Mouse (Mus musculus): ENCODE data around the gene Gstm3. TPM values are rescaled to one million over a fixed set of nuclear protein-coding genes. Genes with fewer than 3 reads are reported as not detected.
"Not testable (repeated sequence)": the region's sequence is repeated elsewhere in the genome, so short reads cannot be mapped to it uniquely, and the experiment has no call there.

Gstm3 gene
- polyA plus RNA-seq, 1 experiment: not detected

DNA sequence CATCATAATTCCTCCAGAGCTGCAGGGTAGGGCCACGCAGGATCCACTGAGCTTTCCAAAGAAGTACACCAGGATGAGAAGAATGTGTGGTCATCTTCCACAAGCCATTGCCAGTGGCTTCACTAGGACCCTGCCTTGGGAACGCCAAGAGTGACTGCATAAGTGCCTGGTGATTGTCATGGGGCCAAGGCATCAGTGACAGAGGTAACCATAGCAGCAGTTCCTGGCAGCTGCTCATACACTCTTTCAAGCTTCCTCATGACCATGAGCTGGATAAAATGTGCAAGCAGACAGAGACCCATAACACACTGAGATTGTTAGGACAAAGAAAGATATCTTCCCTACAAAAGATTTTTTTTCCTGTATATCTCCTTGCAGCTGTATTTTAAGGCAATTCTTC is 41.2 kb upstream of the Gstm3 start:
- Histone ChIP-seq H3K4me2 (ENCODE audit: low read depth) (no peak overlapping the region), H3K4me3 (no peak overlapping the region), H3ac (ENCODE audit: control insufficient read depth, insufficient read length) (no peak overlapping the region), H3K27me3 (ENCODE audit: control insufficient read depth, insufficient read depth, insufficient read length) (no peaks in the 10 kb centered on the region), H3K36me3 (ENCODE audit: control insufficient read depth, insufficient read depth) (no peaks in the 10 kb centered on the region), H3K79me2 (ENCODE audit: control insufficient read depth, insufficient read depth) (no peaks in the 10 kb centered on the region)
- TF ChIP-seq TCF3 (IDR thresholded peaks at IDR 0.05; ENCODE audit: insufficient read length, low read depth): no peak
- TF ChIP-seq USF1 (IDR thresholded peaks at IDR 0.05; ENCODE audit: low read depth): no peak

DNA sequence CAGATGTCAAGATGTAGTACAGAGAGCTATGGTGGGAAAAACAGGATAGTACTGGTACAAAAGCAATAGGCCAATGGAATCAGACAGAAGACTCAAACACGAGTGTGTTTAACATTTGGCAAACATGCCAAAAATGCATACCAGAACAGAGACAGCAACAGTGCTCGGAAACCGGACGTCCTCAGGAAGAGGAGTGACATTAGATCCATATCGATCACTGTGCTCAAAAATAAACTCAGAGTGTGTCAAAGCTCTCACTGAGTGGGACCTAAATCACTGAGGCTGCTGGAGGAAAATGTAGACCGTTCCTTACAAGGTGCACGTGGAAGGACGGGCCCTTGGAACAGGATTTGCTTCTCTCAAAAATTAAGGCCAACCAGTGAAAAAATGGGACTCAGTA is 32.9 kb upstream of the Gstm3 start:
- TF ChIP-seq MYOD1 (IDR thresholded peaks at IDR 0.05; ENCODE audit: control insufficient read depth in 1 of 3, insufficient read length in 2 of 3, low read depth in 2 of 3) (no peak), CEBPB (IDR thresholded peaks at IDR 0.05; ENCODE audit: insufficient read depth, poor library complexity, severe bottlenecking) (no peak), MAX (IDR thresholded peaks at IDR 0.05; ENCODE audit: low read depth) (no peak), USF1 (IDR thresholded peaks at IDR 0.05; ENCODE audit: low read depth) (no peak), REST (IDR thresholded peaks at IDR 0.05; ENCODE audit: insufficient read depth, insufficient read length) (no peak), MYOG (IDR thresholded peaks at IDR 0.05; ENCODE audit: control insufficient read depth in 1 of 3, insufficient read depth in 1 of 3, insufficient read length in 2 of 3, low read depth in 2 of 3) (no peak), TCF12 (IDR thresholded peaks at IDR 0.05; ENCODE audit: insufficient read depth, poor library complexity, severe bottlenecking) (no peak), POLR2AphosphoS2 (IDR thresholded peaks at IDR 0.05; ENCODE audit: insufficient read length, low read depth) (no peak), SRF (IDR thresholded peaks at IDR 0.05; ENCODE audit: control insufficient read depth, insufficient read length, low read depth) (no peak), E2F4 (IDR thresholded peaks at IDR 0.05; ENCODE audit: insufficient read depth) (no peak), TCF3 (IDR thresholded peaks at IDR 0.05; ENCODE audit: insufficient read length, low read depth) (no peak), POLR2A (IDR thresholded peaks at IDR 0.05; ENCODE audit: insufficient read length, low read depth) (no peak)
- H3K79me2 ChIP-seq (ENCODE audit: control insufficient read depth, insufficient read depth): no peaks in the 10 kb centered on the region
- H3K36me3 ChIP-seq (ENCODE audit: control insufficient read depth, insufficient read depth): no peaks in the 10 kb centered on the region
- H3K27me3 ChIP-seq (ENCODE audit: control insufficient read depth, insufficient read depth, insufficient read length): no peaks in the 10 kb centered on the region
- no peak overlapping the region for H3ac ChIP-seq (ENCODE audit: control insufficient read depth, insufficient read length)
- H3K4me2 ChIP-seq (ENCODE audit: low read depth): no peak overlapping the region
- no peak overlapping the region for H3K4me3 ChIP-seq

DNA sequence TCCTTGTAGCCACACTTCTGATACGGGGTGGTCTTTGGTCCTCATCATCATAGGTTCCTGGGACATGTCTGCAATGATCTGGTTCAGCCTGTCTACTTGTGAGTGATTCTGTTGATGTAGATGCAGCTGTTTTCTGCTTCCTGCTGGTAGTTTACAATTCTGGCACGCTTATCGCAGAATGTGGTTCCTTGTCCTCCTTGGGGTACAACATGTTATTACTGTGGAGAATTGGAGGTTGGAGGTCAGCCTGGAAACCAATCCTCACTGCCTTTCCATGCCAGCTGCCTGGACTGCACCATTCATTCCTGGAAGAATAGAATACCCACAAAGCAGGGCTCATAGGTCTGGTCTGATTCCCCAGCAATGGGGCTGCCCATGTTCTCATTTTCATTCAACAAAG is 30.4 kb upstream of the Gstm3 start:
- Histone ChIP-seq H3K79me2 (ENCODE audit: control insufficient read depth, insufficient read depth) (no peaks in the 10 kb centered on the region), H3K27me3 (ENCODE audit: control insufficient read depth, insufficient read depth, insufficient read length) (no peaks in the 10 kb centered on the region), H3ac (ENCODE audit: control insufficient read depth, insufficient read length) (no peak overlapping the region), H3K4me3 (no peak overlapping the region), H3K36me3 (ENCODE audit: control insufficient read depth, insufficient read depth) (no peaks in the 10 kb centered on the region), H3K4me2 (ENCODE audit: low read depth) (no peak overlapping the region)
- no peak for TF ChIP-seq TCF3 (IDR thresholded peaks at IDR 0.05; ENCODE audit: insufficient read length, low read depth)
- TF ChIP-seq MYOG (IDR thresholded peaks at IDR 0.05; ENCODE audit: control insufficient read depth in 1 of 3, insufficient read depth in 1 of 3, insufficient read length in 2 of 3, low read depth in 2 of 3): no peak
- TF ChIP-seq POLR2AphosphoS2 (IDR thresholded peaks at IDR 0.05; ENCODE audit: insufficient read length, low read depth): no peak
- no peak for TF ChIP-seq MAX (IDR thresholded peaks at IDR 0.05; ENCODE audit: low read depth)
- TF ChIP-seq USF1 (IDR thresholded peaks at IDR 0.05; ENCODE audit: low read depth): no peak

DNA sequence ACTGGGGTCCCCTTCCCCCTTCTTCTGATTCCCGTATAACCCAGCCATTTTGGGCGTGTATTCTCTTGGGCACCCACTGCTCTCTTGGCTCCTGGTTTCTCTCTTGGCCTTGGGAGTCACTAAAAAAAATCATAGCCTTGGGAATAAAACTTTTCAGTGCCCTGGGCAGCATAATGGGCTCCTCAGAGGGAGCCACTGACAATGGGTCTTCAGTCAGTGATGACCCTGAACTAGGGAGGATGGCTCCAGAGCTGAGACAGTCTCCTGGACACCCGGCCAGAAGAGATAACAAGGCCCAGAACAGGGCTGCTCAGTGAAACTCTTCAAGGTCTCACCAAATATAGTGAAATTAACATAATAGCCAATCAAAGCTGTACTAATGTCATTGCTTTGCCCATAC is 29.5 kb upstream of the Gstm3 start:
- TF ChIP-seq E2F4 (IDR thresholded peaks at IDR 0.05; ENCODE audit: insufficient read depth): no peak
- no peak for TF ChIP-seq SRF (IDR thresholded peaks at IDR 0.05; ENCODE audit: control insufficient read depth, insufficient read length, low read depth)
- Histone ChIP-seq H3K27me3 (ENCODE audit: control insufficient read depth, insufficient read depth, insufficient read length) (no peaks in the 10 kb centered on the region), H3K79me2 (ENCODE audit: control insufficient read depth, insufficient read depth) (no peaks in the 10 kb centered on the region), H3K4me2 (ENCODE audit: low read depth) (no peak overlapping the region), H3ac (ENCODE audit: control insufficient read depth, insufficient read length) (no peak overlapping the region), H3K36me3 (ENCODE audit: control insufficient read depth, insufficient read depth) (no peaks in the 10 kb centered on the region), H3K4me3 (no peak overlapping the region)

DNA sequence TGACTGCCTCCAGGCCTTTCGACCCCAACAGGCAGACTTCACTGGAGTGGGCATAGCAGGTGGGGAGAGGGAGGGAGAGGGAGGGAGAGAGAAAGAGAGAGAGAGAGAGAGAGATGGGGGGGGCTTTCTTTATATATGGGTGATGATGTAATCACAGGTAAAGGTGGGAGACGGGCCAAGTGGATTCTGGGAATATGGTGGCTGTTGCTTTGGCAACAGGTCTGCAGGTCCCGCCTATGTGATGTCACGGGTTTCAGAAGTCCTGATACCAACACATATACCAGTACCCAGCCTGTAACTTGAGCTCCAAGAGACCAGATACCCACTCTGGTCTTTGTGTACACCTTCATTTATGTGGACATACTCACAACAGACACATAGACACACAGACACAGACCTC is 27.5 kb upstream of the Gstm3 start:
- TF ChIP-seq POLR2AphosphoS2 (IDR thresholded peaks at IDR 0.05; ENCODE audit: insufficient read length, low read depth) (no peak), MYOD1 (IDR thresholded peaks at IDR 0.05; ENCODE audit: control insufficient read depth in 1 of 3, insufficient read length in 2 of 3, low read depth in 2 of 3) (no peak), REST (IDR thresholded peaks at IDR 0.05; ENCODE audit: insufficient read depth, insufficient read length) (no peak), CEBPB (IDR thresholded peaks at IDR 0.05; ENCODE audit: insufficient read depth, poor library complexity, severe bottlenecking) (no peak), TCF3 (IDR thresholded peaks at IDR 0.05; ENCODE audit: insufficient read length, low read depth) (no peak), POLR2A (IDR thresholded peaks at IDR 0.05; ENCODE audit: insufficient read length, low read depth) (no peak), MAX (IDR thresholded peaks at IDR 0.05; ENCODE audit: low read depth) (no peak), E2F4 (IDR thresholded peaks at IDR 0.05; ENCODE audit: insufficient read depth) (no peak), SRF (IDR thresholded peaks at IDR 0.05; ENCODE audit: control insufficient read depth, insufficient read length, low read depth) (no peak), MYOG (IDR thresholded peaks at IDR 0.05; ENCODE audit: control insufficient read depth in 1 of 3, insufficient read depth in 1 of 3, insufficient read length in 2 of 3, low read depth in 2 of 3) (no peak), TCF12 (IDR thresholded peaks at IDR 0.05; ENCODE audit: insufficient read depth, poor library complexity, severe bottlenecking) (no peak), USF1 (IDR thresholded peaks at IDR 0.05; ENCODE audit: low read depth) (no peak)
- H3K27me3 ChIP-seq (ENCODE audit: control insufficient read depth, insufficient read depth, insufficient read length): no peaks in the 10 kb centered on the region
- no peak overlapping the region for H3K4me3 ChIP-seq
- no peaks in the 10 kb centered on the region for H3K36me3 ChIP-seq (ENCODE audit: control insufficient read depth, insufficient read depth)
- no peak overlapping the region for H3ac ChIP-seq (ENCODE audit: control insufficient read depth, insufficient read length)
- H3K4me2 ChIP-seq (ENCODE audit: low read depth): no peak overlapping the region
- H3K79me2 ChIP-seq (ENCODE audit: control insufficient read depth, insufficient read depth): no peaks in the 10 kb centered on the region

DNA sequence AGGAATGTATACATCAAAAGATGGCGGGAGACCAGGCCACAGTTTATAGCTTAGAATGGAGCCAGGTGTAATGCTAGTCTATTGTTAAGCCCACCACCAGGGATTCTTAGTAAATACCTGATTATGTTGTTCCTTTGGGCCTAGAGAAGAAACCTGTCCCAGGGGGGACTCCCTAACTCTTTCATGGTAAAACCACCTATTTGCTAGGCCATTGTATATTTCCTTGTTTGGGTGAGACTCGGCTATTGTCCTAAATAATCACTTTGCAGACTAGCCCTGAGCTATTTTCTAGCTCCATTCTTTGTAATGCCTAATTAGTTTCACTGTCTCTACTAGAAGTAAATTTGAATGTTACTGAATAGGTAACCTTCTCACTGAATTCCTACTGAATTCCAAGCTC is 26.9 kb upstream of the Gstm3 start:
- not testable (repeated sequence) for H3K4me2 ChIP-seq (ENCODE audit: low read depth); H3K79me2 ChIP-seq (ENCODE audit: control insufficient read depth, insufficient read depth); H3K27me3 ChIP-seq (ENCODE audit: control insufficient read depth, insufficient read depth, insufficient read length); H3ac ChIP-seq (ENCODE audit: control insufficient read depth, insufficient read length); H3K4me3 ChIP-seq; H3K36me3 ChIP-seq (ENCODE audit: control insufficient read depth, insufficient read depth)

All from myocyte (in vitro differentiated cells).